ENCODE assay signal across 25 mouse cellular contexts in the genomic region with DNA sequence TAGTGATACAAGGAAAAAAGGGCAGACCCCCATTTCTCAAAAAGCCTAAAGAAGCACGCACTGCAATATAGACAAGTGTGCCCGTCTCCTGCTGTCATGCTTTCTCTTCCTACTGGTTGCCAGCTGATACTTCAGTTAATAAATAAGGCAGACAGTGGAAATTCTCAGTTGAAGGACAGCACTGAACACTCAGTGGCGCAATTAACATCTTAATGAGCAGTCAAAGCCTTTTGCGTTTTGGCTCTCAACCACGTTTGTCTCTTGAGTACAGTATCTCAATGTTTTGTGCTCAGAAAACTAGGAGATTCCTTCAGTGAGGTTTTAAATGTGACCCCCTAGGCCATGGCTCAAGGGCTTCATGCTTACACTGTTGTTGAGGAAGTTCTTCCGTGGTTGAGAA.
"Had no signal": no experiment of that assay in that cellular context is flagged by ENCODE, and none has a peak within 500 bp of the region (broad histone marks: within the 10 kb centered on the region; RNA-seq: fewer than 3 reads in every experiment).

No protein-coding gene starts in this region.

- H3K9me3 ChIP-seq: hindbrain, embryonic 10.5 days; hindbrain, embryonic 12.5 days; intestine, embryonic 15.5 days; limb, embryonic 13.5 days; limb, embryonic 15.5 days had no signal

- H3K4me3 ChIP-seq: heart, adult 2 months; hindbrain, embryonic 10.5 days; hindbrain, embryonic 12.5 days; intestine, embryonic 15.5 days; limb, embryonic 13.5 days; limb, embryonic 15.5 days; liver, embryonic 12.5 days had no signal

- DNase-seq: gastrocnemius, postnatal 14 days; gastrocnemius, postnatal 36 days; heart, adult 11 months; heart, adult 2 months; heart, postnatal 10 days; heart, postnatal 4 days; kidney, adult 18-20 months; kidney, adult 8-10 months; kidney, postnatal 10 days; kidney, postnatal 25 days; layer of hippocampus, adult 9-11 months; layer of hippocampus, postnatal 36 days; left cerebral cortex, postnatal 4 days had no signal

- H3K9ac ChIP-seq: hindbrain, embryonic 12.5 days; hindbrain, embryonic 14.5 days; intestine, embryonic 15.5 days; limb, embryonic 13.5 days; limb, embryonic 15.5 days; liver, embryonic 12.5 days; liver, embryonic 14.5 days had no signal

- H3K4me2 ChIP-seq: heart, embryonic 11.5 days; hindbrain, embryonic 12.5 days; hindbrain, embryonic 14.5 days; intestine, embryonic 15.5 days; limb, embryonic 13.5 days; limb, embryonic 15.5 days; liver, embryonic 12.5 days had no signal

- ATAC-seq: hindbrain, embryonic 16.5 days; inflammation-experienced regulatory T-cells, adult 6 months; intestine, embryonic 15.5 days; intestine, postnatal 0 days; liver, embryonic 12.5 days had no signal

- H3K27me3 ChIP-seq: hindbrain, embryonic 12.5 days; intestine, embryonic 15.5 days; limb, embryonic 13.5 days; limb, embryonic 15.5 days; liver, embryonic 12.5 days had no signal

- H3K27ac ChIP-seq: heart, adult 2 months; hindbrain, embryonic 10.5 days; hindbrain, embryonic 12.5 days; hindbrain, embryonic 14.5 days; intestine, embryonic 15.5 days; limb, embryonic 13.5 days; limb, embryonic 15.5 days; liver, embryonic 12.5 days; liver, embryonic 14.5 days had no signal

- H3K4me1 ChIP-seq: hindbrain, embryonic 10.5 days; hindbrain, embryonic 12.5 days; intestine, embryonic 15.5 days; limb, embryonic 13.5 days; limb, embryonic 15.5 days; liver, embryonic 12.5 days had no signal

- H3K36me3 ChIP-seq: hindbrain, embryonic 10.5 days; hindbrain, embryonic 12.5 days; intestine, embryonic 15.5 days; limb, embryonic 13.5 days; limb, embryonic 15.5 days; liver, embryonic 12.5 days had no signal
